Mouse (Mus musculus) thymus, adult 18-20 months (tissue): ENCODE data around the gene Caskin1.
A peak's percentile ranks its signal among the peaks of the same experiment; 100 is the strongest.

Experiments used
- DNase-seq, 2 experiments: peaks; one replicate each; pipeline ENCODE4 v3.0.0; 2022; ENCODE audit warnings: mixed read lengths in 2 of 2

The Caskin1 gene

GRCm38 (mm10) chr17:24496026-24496425 is 7.6 kb downstream of the Caskin1 start:
- no peak for DNase-seq

GRCm38 (mm10) chr17:24502208-24502607 is 13.8 kb downstream of the Caskin1 start:
- no peak for DNase-seq

GRCm38 (mm10) chr17:24504085-24504484 is 15.7 kb downstream of the Caskin1 start:
- no peak for DNase-seq

- DNase-seq, result no peak
These were observed 17.0 kb downstream of the Caskin1 start for GRCm38 (mm10) chr17:24505286-24505955.

DNA sequence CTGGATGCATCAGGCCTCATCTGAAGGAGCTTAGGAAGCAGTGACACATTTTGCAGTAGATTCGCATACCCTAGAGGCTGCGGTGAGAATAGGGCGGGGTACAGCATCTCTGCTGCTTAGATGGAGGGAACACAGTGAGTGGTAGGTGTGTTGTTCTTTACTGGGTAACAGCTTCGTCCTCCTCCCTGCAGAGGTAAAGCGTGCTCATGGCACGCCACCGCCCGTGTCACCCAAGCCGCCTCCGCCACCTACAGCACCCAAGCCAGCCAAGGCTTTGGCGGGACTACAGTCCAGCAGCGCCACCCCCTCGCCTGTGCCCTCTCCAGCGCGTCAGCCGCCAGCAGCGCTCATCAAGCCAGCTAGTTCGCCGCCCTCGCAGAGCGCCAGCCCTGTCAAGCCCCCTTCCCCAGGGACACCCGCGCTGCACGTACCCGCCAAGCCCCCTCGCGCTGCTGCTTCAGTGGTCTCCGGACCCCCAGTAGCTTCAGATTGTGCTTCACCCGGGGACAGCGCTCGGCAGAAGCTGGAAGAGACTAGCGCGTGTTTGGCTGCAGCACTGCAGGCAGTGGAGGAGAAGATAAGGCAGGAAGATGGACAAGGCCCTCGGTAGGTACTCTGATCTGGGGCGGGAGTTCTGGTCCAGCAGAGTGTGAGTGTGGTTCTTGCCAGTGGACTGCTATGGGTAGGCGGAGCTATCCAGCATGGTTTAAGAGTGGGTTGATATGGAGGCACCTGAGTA is 18.1 kb downstream of the Caskin1 start:
- no peak for DNase-seq

GRCm38 (mm10) chr17:24507129-24507664 is 18.8 kb downstream of the Caskin1 start:
- no peak for DNase-seq

DNA sequence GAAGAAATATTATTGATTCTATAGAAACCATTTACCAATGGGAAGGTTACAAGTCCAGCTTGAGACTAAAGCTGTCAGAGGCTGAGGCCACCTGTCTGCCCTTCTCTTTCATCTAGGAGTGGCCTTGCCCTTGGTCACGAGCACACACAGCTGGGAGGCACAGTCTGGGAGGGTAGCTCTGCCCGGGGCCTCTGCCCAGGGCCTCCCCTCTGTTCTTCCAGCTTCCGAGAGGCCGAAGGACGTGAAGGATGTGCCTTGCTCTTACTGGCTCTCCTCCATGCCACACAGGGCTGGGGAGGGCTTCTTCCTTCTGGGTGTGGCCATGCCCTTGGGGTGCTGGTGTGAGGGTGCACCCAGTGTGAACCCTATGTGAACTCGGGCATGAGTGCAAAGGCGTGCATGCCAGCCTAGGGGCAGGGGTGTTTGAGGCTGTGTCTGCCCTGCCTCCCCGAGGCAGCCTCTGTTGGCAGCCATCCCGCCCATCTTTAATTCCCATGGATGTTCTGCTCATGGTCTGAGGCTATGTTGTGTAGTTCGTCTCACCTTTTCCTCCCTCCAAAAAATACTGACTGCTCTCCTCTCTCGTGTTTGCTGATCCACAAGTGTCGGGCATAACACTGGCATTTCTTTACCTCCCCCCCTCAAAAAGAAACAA is 19.5 kb downstream of the Caskin1 start:
- no peak for DNase-seq

- DNase-seq, result no peak
These were observed 25.2 kb downstream of the Caskin1 start for GRCm38 (mm10) chr17:24513609-24514008.

- no peak for DNase-seq
These were observed 26.2 kb downstream of the Caskin1 start for GRCm38 (mm10) chr17:24514270-24515257.

DNA sequence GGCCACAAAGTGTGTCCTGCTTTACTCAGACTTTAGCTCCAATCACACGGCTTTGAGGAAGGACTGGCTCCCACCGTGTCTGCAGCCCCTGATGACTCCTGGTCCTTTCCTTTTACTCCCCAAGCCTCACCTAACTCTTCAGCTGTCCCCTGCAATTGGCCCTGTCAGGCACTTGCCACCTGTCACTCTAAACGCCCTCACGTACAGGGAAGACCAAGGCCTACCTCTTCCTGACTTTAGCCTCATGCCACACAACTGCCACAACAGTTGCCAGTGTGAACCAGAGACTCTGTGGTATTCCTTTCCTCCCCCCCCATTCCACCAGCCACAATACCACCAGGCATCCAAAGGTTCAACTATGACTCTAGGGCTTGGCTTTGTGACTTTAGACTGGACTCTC is 32.0 kb downstream of the Caskin1 start:
- no peak for DNase-seq

DNA sequence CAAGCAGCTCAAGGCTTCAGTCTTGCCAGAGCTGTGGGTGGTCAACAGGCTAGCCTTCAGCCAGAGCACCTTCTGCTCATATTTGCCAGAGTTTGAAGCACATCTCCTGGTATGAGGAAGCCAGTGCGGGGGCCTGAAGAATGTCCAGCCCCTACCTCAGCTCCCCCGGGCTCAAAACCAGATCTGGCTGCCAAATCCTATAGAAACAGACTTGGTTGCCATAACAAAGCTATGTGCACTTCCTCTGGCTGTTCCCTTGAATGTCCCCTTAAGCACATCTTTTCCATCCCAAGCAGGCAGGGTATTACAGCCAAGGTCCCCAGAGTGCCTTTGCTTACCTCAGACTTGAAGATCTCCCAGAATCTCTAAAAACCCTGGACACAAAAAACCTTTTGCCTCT is 36.3 kb downstream of the Caskin1 start:
- DNase-seq, result no peak

- DNase-seq, result no peak
These were observed 38.9 kb downstream of the Caskin1 start for GRCm38 (mm10) chr17:24527315-24527714.

DNA sequence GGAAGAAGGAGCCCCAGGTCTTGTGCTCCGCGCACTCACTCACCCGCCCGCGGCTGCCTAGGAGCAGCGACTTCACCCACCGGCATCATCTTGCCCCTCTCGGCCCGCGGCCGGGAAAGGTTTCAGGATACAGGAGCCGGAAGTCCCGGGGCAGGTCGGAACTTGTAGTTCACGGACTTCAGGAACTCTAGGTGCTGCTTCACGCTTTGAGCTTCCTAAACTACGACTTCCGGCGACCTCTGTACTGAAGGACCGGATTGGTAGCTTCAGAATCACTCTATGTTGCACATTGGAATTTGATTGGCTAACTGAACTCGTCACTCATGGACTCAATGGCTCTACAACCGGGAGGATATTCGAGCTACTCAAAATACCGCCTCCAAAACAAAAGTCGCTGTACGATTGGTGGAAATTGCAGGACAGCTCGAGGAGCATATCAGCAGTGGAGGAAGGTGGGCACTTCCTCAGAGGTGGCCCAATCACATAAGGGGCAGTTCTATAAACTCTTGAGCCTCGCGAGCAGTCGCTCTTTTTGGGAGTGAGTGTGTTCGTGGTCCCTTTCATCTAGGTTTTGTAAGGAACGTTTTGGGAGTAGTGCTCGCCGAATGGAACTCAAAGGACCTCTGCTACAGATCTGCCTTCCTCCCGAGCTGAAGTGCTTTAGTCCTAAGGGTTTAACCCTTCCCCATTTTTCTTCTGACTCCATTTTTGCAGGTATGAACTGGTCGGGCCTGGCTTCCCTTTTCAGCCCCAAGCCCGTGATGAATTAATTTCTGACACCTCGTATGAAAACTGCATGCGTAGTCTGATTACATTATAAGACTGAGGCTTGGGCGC is 39.5 kb downstream of the Caskin1 start, which contains the start of gene Traf7:
Gene Traf7, minus strand, starts transcription at position 216 of the 837 bp plus-strand sequence.
- DNase-seq, result peak; percentile 85 to 96

GRCm38 (mm10) chr17:24528560-24528918 is 40.1 kb downstream of the Caskin1 start:
- no peak for DNase-seq

DNA sequence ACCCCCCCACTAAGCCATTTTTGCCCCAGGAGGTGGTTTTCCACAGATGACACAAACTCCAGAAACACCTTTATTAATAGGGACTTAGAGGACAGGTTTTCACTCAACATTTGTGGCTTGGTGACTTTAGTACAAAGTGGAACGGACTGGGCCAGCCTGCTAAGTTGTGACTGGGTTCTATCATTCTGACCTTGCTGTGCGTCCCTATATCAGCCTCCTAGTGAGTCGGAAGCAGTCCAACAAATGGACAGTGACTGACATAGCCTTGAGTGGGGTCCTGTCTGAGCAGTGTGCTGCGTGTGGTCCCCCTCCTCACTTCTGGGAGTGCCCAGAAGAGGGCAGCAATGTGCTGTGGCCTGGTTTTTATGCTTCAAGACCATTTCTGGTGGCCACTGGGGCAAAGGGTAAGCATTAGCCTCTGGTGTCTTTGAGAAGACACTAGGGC is 40.6 kb downstream of the Caskin1 start:
- DNase-seq, result peak in 1 of 2 experiments; percentile 33

- no peak for DNase-seq
These were observed 41.5 kb downstream of the Caskin1 start for GRCm38 (mm10) chr17:24529883-24530282.

DNA sequence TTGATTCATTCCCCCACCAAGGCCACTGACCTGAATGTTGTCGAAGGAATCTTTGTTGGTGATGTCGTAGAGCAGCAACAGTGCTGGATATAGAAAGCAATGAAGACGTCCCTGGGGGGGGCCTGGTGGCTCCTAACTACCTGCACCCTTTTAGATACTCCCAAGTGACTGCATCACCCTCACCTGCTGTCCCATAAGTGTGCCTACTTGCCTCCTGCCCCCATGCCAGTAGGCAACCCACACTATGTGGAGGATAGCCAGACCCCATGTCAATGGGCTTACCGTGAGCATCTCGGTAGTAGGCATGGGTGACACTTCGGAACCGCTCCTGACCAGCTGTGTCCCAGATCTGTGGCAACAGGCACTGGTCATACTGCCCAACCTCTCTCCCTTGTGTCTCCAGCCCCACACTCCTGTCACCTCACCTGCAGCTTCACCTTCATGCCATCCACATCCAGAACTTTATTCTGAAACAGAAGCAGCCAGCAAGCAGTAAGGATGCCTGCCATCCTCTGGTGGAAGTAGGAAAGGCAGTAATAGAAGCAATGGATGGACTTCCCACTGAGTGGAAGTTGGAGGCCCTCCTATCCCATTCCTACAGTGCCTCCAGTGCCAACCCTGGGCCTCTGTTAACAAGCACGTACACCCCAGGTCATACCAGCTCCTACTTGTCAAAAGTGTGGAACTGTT is 42.1 kb downstream of the Caskin1 start:
- DNase-seq, result no peak

DNA sequence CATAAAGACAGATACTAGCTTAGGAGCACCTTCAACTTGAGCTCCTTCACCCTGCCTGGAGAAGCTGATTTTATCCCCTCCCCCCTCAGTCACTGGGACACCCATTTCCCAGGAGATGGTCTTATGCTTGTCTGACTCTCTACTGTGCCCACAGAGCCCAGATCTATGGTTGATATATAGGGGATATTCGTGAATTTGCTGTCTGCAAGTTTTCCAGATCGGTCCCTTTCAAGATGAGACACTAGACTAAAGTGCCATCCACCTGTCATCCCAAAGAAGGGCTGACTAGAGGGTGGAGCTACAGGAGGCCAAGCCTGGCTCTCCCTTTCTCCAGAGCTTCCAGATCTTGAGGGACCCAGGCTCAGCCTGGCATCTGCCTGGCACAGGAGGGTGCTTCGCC is 42.7 kb downstream of the Caskin1 start:
- DNase-seq, result no peak

GRCm38 (mm10) chr17:24532045-24532444 is 43.6 kb downstream of the Caskin1 start:
- DNase-seq, result no peak
